Mouse (Mus musculus) kidney, adult 11 months (tissue): Measurements from ENCODE around the gene Slc15a3.

Experiments
- DNase-seq: peaks from one replicate; pipeline ENCODE4 v3.0.0; 2022

Slc15a3 gene

DNA sequence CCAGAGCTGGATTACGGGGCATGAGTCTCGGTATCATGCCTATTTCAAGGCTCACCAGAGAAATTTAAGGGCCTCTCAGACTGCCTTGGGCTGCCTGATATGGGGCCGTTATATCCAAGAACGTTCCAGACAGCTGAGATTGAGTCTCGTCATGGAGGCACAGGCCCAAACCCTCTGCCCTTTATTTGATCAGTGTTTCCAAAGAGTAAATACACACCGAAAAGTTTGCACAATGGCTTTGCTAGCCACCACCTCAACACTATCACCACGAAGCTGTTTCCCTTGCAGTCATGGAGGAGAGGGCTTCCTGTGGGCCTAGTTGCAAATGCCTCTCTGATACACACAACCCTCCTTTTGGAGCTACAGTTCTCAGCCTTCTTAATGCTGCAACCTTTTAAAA lies 15.5 kb upstream of the Slc15a3 start:
- DNase-seq: no peak

DNA sequence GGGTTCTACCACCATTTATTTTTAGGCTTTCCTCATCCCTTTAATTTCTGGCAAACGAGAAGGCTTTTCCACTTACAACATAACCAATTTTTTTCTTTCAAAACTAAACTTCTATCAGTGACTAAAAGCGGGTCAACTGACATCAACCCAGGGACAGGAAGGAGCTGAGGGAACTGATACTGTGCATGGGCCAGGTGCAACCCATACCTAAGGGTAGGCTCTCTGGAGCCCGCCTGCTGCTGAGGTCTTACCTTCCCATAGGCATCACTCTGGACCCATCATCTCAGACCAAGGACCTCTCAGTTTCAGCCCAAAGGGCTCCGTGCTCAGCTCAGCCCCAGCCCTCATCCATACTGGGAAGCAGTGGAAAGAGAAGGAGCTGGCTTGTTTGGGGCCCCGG lies 11.2 kb upstream of the Slc15a3 start:
- DNase-seq: no peak

DNA sequence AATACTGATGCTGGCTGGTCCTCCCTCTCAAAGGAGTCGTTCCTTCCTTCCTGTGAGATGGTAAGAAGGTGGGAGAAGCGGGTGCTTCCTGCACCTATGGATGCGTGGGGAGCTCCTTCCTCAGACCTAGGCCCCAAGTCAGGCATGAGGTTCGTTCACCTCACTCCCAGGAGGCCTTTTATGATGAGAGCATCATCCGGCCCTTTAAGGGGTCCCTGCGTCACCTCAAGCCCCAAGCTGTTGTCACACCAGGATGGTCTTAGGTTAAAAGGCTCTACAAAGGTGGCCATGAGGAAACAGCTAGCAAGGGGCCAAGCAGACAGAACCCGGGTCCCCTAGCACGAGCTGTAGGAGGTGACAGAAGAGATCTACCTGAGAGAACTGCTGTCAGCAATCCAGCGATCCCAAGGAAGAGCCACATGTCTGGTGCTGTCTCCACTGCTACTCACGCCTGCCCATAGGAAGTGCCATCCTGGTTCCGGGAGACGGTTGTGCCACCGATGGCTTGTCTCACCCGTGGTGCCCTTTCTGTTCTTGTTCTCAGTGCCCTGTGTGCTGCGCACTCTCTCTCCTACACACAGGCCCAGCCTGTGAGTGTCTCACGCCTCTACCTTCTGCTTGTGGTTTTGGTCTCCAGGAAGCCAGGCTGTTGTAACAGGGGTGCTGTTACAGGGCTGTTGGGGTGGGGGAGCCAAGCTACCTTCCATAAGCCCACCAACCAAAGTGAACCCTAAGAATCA lies 9.9 kb upstream of the Slc15a3 start, which contains the start of gene Cd6:
TSS of gene Cd6 (minus strand) at position 623 of the 740 bp plus-strand sequence.
- no peak for DNase-seq

DNA sequence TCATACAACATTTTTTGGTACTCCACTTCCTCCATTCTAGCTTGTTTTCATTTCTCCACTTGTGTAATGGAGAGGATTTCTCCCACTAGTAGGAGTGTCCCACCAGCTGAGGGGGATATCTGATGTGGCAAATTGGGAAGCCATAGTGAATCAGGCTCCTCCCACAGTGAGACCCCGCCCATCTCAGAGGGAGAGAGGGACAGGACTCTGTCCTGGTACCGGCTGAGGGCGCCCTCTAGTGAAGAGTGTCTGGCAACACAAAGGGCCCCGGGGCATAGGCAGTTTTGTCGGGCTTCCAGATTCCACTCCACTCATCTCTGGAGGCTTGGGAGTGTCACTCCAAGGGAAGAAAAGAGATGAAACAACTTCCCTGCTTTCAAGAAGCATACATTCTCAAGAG lies 8.1 kb upstream of the Slc15a3 start:
- peak; percentile 39 for DNase-seq

DNA sequence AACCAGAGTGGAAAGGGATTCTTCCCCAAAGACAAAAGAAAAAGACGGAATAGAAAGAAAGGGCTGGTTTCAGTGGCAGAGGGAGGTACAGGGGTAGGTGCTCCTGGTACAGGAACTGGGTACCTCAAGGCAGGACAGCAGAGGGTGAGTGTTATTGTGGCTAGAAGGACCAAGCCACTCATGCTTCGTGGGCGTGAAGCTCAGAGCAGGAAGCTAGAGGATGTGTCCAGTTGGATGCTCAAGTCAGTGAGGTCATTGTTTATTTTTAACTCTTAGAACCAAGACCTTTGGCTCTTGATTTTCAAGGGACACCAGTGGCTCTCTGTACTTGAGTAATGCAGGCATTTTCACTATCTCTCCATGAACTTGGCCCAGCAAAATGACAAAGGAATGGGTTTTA lies 7.5 kb upstream of the Slc15a3 start:
- no peak for DNase-seq

DNA sequence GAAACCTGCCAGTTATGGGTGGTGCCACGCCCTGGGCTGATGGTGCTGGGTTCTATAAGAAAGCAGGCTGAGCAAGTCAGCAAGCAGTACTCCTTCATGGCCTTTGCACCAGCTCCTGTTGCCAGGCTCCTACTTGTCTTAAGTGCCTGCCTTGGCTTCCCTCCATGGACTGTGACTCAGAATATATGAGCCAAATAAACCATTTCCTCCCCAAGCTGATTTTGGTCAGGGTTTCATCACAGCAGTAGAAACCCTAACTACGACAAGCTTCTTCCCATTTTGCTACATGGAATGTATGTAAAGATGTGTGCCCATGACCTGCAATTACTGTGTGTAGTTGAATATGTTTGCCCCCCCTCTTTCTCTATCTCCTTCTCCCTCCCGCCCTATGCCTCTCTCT lies 5.9 kb upstream of the Slc15a3 start:
- no peak for DNase-seq

DNA sequence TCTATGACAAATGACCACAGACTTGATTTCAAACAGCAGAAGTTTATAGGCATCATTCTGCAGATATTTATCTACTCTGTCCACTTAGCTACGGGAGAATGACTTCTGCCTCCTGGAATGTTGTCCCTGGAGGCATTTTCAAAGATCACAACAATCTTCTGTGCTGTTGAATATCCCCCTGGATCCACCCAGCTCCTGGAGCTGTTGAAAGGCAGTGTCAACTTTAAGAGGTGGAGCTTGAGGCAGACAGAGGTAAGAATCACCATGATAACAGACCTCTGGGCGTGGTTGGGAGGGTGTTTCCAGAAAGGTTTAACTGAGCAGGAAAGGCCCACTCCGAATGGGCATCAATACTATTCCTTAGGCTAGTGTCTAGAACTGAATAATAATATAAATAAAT lies 3.9 kb upstream of the Slc15a3 start:
- no peak for DNase-seq

DNA sequence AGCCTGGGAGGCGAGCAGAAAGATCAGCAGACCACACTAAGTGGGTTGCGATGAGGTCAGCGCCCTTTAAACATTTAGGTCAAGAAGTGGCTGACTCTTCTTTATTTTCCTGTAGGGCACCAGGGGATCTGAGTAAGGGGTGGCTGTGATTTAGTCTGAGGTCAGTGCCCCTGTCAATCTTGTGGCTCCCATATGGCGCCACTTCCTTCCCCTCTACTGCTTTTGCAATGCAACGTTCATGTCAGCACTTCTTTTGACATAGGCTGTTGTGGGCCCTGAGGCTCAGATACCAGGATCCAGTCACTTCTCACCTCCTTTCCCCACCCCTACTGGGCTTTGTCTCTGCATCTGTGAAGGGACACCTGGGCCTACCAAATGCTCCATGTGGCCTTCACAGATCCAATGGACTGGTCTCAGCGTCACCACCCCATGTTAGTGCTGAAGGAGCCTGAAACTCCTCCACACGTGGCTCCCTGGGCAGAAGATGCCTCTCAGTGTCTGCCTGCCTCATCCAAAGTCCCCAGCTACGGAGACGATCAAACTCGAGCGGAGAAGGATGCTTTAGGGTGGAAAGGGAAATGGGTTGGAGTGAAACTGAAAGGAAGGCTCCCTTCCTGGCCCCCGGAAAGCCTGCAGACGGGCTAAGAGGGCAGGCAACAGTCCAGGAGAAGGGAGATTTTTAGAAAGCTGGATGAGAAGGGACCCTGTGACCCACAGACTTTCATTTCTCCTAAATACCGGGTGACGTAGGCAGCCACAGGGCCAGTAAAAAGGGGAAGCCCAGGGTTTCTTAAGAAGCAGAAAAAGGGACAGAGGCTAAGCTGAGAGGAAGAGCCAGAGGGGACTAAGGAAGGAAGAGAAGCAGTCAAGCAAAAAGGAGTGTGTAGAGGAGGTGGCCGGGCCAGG lies 2.4 kb downstream of the Slc15a3 start:
- peak; percentile 28 for DNase-seq

DNA sequence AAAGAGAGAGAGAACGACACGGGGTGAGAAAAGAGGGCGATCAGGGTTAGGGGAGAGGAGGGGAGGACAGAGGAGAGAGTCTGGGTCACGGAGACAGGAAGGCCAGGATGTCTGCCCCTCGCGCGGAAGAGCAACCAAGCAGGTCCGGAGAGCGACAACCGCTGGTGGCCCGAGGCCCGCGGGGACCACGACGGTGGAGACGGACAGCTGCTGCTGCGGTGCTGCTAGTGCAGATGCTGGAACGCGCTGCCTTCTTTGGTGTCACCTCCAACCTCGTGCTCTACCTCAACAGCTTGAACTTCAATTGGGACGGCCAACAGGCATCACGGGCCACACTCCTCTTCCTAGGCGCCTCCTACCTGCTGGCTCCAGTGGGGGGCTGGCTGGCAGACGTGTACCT lies 3.4 kb downstream of the Slc15a3 start:
- no peak for DNase-seq

DNA sequence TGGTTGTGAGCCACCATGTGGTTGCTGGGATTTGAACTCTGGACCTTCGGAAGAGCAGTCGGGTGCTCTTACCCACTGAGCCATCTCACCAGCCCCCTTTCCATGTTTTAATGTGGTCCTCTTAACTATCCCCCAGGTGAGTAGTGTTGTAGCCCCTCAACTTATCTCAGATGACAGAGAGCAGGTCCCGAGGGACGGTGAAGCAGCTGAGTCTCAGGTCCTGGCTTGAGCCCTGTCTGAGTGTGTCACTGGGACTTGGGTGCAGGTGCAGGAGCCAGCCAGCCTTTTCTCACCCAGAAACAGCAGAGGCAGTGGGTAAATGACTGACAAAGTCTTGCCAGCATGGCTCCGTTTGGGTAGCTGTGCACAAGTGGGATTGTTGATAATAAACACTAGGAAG lies 4.7 kb downstream of the Slc15a3 start:
- DNase-seq: no peak

DNA sequence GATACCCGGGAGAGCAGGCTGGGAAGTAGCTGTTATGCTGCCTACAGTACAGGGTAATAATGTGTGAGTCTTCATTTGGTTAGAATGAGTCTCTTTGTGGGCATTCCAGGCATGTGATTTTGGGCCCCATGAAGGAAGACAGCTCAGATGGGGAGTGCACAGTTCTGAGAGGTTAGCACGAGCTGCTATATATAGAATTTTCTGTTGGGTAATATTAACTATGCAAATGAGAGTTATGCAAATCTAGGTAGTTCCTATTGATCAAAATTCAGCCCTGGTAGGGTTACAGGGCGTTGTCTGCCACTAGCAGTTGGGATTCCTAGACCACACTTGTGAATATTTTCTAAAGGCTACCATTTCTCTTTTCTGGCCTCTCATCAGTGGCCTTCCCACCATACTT lies 5.9 kb downstream of the Slc15a3 start:
- no peak for DNase-seq

DNA sequence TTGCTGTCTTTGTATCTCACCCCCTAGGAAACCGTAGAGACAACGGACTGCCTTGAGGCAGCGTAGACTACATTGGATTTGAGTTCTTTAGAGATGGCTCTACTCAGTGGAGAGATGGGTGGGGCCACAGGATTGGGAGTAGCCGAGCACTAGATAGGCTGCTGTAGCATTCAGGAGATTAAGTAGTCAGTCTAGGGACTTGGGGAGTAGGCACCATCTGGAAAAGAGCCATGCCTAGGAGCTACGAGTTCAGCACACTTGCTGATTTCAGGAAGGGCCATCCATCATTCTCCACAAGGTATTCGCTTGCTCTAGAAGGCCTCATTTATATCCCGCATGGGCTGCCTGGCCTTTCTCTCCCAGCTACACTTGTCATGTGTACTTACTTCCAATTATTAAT lies 6.6 kb downstream of the Slc15a3 start:
- DNase-seq: no peak

DNA sequence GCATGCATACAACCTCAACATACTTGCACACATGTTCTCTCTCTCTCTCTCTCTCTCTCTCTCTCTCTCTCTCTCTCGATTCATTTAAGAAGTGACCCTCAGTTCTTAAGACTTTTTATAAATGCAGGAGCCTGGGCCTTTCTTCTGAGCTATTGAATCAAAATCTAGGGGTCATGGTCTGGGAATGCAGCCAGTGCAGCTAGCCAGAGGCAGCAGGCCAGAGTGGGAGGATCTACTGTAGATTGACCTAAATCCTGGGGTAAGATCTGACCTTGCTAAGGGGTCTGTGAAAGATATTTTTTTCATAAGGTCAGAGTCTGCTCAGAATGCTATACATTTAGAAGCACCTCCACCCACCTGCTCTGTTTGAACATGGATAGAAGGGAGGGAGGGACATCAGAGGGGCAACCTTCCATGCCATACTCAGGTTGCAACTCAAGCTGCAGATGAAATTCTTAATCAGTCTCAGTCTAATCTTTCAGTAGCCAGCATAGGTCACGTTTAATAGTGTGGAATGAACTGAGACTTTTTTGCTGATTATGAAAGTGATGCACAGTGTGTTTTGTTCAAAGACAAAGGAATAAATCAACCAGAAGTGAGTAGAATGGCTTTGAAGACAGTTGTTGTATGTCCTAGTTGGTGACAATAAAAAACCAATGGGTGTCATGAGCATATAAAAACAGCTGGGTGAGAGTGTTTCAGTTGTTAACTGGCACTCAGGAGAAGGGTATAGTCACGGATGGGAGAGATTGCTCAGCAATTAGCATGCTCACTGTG lies 8.0 kb downstream of the Slc15a3 start:
- DNase-seq: peak; percentile 27

DNA sequence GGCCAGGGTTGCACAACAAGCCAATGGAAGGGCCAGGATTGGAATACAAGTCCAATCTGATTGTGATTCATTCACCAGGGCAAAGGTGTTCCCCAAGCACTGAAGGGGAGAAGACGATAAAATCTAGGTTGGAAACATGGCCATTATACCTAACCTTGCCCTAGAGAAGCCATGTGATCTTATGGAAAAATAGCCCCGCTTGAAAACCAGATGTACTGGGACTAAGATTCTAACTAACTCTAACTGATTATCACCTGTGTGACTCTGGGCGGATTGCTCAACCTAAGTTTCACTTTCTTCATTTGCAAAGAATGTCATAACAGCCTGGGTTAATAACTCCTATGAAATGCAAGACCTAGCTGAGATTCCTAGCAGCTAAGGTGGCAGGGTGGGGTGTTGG lies 15.9 kb downstream of the Slc15a3 start:
- no peak for DNase-seq

DNA sequence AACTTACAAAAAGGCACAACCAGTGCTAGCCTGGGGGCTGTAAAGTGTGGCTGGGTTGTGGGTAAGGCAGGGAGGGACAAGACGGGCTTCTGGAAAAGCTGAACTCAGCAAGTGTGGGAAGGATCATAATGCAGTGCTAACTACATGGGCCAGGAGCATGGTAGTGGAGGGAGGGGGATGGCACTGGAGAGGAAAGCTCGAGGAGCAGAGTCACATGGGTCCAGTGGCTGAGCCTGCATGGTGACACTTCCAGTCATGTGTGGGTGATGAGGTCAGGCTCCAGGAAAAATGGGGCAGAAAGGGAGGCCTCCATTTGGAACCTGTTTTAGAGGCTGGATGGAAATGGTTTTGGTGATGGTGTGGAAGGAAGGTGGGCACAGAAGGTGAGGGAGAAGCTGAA lies 17.0 kb downstream of the Slc15a3 start:
- no peak for DNase-seq

DNA sequence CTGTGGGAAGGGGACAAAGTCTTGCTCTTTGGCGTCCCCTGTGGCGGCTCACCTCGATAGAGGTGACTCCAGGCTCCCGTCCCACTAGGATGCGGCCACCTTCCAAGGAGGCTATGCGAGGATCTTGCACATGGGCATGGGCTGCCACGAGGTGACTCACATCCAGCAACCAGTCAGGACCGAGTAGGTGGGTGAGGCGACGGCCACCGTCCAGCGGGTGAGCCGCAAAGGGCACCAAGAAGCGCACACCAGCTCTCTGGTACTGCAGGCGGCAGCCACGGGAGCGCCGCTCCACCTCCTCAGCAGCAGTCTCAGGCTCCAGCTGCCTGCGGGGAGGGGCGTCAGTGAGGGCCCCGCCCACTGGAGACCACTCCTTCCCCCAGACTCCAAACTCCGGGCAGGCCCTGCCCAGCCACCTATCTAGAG lies 20.6 kb downstream of the Slc15a3 start:
- no peak for DNase-seq

DNA sequence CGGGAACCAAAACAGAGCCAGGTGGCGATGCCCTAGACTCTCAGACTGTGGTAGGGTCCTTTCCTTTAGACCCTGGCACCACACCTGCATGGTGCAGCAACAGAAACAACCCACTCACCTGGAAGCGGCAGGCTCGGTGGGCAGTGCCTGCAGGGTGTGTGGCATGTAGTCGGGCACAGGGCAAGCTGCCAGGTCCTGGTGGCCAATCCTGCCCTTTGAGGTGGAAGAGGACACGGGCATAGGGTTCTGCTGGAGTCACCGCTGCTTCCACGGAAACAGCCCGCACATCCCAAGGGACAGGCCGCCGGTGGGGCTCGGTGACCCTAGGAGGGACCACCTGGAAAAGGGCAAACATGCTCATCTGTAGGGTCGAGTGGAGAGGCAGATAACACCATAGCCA lies 26.8 kb downstream of the Slc15a3 start:
- DNase-seq: no peak

DNA sequence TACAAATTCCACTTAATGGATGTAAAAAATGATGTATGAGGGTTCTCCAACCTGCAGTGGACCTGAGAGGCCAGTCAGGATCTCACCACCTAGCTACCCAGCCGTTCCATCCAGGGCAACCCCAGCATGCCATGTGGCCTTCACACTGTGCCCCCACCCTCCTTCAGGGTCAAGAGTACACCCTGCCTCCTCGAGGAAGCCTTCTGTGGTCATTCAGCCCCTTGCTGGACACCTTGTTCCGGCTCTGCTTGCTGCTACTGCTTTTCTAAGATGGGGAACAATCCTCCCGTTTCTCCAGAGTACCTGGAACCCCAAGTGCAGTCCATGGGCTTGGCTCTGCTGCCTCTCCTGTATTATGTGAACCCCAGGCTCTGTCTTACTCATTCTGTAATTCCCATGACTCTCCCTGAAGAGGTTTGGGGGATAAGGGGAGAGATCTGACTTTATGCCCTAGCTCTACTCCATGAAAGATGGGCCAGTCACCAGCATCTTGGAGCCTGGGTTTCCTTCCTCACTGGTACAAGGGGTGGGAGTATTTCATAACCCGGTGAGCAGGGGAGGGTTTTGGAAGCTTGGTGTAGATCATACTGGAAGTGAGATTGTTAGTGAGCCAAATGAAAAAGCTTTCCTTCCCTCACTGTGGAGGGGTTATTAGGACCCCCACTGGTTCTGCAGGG lies 28.6 kb downstream of the Slc15a3 start:
- DNase-seq: no peak

DNA sequence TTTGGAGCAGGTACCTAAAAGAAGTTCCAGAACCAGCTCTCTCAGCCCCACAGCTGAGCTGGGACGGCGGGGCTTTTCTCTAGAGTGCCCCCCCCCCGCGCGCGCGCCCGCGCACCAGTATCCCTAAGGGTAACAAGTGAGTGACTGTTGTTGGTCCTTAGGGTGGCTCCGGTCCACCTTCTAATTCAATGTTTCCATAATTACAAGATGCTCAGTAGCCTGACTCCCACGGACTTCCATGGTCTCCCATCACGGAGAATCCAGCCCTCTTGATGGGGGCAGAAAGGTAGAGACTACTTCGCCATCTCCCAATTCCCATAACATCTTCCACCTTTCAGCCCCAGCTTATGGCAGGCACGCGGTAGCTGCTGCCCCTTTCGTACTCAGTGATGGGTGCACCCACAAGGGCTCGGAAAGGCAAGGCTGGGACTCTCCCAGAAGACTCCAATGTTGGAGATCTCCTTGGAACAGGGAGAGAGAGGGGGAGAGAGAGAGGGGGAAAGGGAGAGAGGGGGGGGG lies 29.2 kb downstream of the Slc15a3 start:
- DNase-seq: no peak

DNA sequence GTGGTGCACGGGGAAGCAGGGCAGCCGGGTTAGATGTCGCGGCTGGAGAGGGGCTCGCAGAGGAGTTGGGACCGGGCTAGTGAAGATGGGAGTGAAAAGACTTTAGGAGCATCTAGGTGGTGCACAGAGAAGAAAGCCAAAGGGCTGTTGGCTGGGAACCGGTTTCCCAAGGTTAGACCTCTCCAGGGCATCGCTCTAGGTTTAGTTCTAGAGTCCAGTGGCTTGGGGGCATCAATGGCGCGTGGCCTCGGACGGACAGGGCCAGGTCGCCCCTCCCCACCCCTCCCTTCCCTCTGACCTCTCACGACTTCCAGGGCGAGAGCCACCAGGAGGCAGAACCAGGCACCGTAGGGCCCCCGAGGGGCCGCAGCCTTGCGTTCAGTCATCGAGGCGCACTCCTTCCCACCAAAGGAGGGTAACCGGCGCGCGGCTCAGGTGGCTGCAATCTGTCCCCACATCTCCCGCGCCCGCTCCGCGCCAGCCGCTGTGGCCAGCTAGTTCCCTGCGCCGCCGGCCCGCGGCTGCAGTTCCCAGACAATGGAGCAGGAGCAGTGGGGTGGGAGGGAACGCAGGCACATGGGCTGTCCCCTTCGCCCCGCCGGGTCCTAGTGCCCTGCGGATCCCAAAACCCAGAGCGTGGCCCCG lies 29.8 kb downstream of the Slc15a3 start:
- peak; percentile 68 for DNase-seq

DNA sequence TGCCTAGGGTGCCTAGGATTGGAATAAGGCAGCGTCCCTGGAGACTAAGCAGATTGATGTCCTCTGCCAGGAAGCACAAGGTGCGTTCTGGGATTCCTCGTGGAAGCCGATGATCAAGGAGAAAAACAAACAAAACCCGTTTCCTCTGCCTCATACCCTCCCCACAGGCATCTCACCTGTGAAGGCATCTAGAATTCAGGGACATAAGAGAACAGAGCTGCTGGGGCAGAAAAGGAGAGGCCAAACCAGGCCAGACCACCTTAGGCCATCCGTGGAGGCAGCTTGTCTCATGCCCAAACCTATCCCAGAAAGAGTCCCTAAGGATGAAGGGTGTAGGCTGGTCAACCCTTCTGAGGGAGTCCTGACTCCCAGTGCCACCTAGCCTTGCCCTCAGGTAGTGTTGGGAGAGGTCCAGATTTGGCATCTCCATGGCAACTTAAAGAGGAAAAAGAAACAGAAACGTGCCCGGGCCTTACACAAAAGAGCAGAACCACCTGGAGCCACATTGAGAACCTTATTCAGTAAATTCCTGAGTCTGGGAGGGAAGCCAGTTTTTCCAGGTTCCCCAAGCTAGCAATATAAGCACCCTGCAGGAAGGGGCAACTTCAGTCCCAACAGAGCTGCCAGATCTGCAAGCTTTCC lies 30.5 kb downstream of the Slc15a3 start, which contains the start of gene Tmem132a:
TSS of gene Tmem132a (minus strand) at position 55 of the 642 bp plus-strand sequence.
- peak; percentile 38 for DNase-seq
